Mouse (Mus musculus): ENCODE measurements around the gene 4933402D24Rik. TPM values are rescaled to one million over a fixed set of nuclear protein-coding genes. Genes with fewer than 3 reads are reported as not detected.

4933402D24Rik gene
- polyA plus RNA-seq, 1 experiment from 2014 or later, result not detected

Other genes with a start within 250 kb of the 4933402D24Rik start
- gene Gm39653, start 153.3 kb downstream of the 4933402D24Rik start, polyA plus RNA-seq (2015; fragmentation: Nextera tagmentation; extraction: Ambion mirVana), result not detected in 2 replicates
- not detected in 2 replicates for gene Dytn, start 82.3 kb downstream of the 4933402D24Rik start, polyA plus RNA-seq (2015; fragmentation: Nextera tagmentation; extraction: Ambion mirVana)
- gene Mdh1b, start 38.9 kb downstream of the 4933402D24Rik start, polyA plus RNA-seq (2015; fragmentation: Nextera tagmentation; extraction: Ambion mirVana), result not detected in 2 replicates
- 50.0 and 54.6 TPM in 2 replicates for gene Fastkd2, start 38.7 kb downstream of the 4933402D24Rik start, polyA plus RNA-seq (2015; fragmentation: Nextera tagmentation; extraction: Ambion mirVana)